Mouse (Mus musculus) brain, embryonic 14.5 days (tissue): Measurements from ENCODE around the gene Mxra8. TPM values are rescaled to one million over a fixed set of nuclear protein-coding genes. Genes with fewer than 3 reads are reported as not detected.
A peak's percentile ranks its signal among the peaks of the same experiment; 100 is the strongest.

Experiments used
- DNase-seq: peaks from one replicate; pipeline ENCODE4 v3.0.0-alpha.2; 2011; ENCODE audit warnings: low read depth
- CTCF ChIP-seq: fragments of 200-500 bp; IDR thresholded peaks from 2 replicates; pipeline ENCODE4 v1.5.1; 2012; ENCODE audit warnings: inconsistent platforms, mild to moderate bottlenecking, moderate library complexity, borderline replicate concordance; ENCODE audit not compliant: insufficient read depth, insufficient read length; ENCODE audit errors: extremely low read depth
- POLR2A ChIP-seq: fragments of 200-500 bp; IDR thresholded peaks from 2 replicates; pipeline ENCODE4 v1.6.1; 2012; ENCODE audit warnings: mild to moderate bottlenecking, inconsistent platforms, borderline replicate concordance; ENCODE audit not compliant: poor library complexity, insufficient read depth, insufficient read length, severe bottlenecking; ENCODE audit errors: extremely low read depth
- polyA plus RNA-seq: library from polyadenylated mRNA; depleted of rRNA; stranded (reverse); fragments of >200 nt; gene quantifications from 2 replicates; pipeline ENCODE4 v1.2.3, GENCODE M21; 2012

Gene Mxra8
- polyA plus RNA-seq, 1 experiment = 39.9 TPM

DNA sequence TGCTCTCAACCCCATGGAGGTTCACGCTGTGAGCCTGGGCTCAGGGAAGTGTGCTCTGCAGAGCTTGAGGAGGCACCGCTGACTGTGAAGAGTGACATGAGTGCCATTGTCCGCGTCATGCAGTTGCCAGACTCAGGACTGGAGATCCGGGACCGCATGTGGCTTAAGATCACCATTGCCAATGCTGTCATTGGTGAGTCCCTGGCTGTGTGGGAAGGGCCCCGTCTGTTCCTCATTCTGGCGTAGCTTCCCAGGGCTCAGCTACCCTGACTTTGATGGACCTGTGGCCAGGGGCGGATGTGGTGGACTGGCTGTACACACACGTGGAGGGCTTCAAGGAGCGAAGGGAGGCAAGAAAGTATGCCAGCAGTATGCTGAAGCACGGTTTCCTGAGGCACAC lies 16.6 kb downstream of the Mxra8 start:
- no peak for TF ChIP-seq POLR2A
- TF ChIP-seq CTCF = no peak
- no peak for DNase-seq

DNA sequence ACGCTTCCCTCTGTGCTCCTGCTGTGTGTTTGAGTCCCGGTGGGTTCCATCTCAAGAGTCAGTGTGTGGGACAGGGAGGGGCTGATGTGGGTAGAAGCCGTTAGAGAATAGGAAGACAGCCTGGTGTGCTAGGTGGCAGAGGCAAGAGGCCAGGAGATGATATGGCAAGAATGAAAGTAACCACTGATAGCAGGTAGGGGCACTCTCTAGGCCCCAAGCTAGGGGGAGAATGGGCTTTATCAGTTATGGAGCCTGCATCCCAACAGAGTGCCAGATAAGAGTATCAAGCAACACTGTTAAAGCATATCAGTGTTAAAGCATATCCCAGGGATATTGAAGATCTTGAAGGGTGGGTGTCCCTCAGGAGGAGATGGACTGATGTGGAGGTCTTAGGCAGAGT lies 17.4 kb downstream of the Mxra8 start:
- DNase-seq = no peak

DNA sequence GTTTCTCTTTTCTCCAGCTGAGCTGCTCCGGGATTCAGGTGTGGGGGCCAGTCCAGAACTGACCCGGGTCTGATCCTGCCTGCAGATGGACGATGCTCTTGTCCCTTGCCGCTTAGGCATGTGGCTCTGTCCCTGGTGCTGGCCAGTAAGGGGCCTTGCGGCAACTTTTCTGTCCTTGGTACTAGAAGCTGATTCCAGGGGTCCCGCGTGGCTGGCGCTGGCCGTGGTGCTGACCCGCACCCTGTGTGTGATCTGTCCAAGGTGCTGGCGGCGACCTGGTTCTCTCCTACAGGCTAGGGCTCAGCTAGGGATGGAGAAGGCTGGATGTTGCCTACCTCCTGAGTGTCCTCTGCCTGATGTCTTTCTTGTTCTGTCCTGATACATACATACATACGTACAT lies 19.8 kb downstream of the Mxra8 start:
- no peak for TF ChIP-seq CTCF
- TF ChIP-seq POLR2A = no peak
- peak; percentile 46 for DNase-seq

More for the DNA sequence above, 17.4 kb downstream of the Mxra8 start:
- TF ChIP-seq POLR2A = no peak
- TF ChIP-seq CTCF = no peak

DNA sequence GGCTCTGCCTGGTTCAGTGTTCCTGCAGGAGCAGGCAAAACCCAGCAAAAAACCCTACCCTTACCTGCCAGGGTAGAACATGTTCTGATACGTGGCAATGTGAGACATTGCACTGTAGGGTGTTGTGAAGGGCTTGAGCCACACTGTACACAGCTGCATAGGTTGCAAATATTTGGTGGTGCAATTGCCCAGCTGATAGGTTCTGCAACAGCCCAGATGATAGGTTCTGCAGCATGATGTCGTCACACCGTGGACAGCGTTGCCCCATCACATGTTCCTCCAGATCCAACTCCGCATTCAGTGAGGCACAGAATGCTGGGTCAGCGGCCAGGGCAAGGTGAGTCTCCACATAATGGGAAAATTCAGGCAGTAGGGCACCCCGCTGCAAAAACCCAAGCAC lies 22.3 kb downstream of the Mxra8 start:
- DNase-seq = no peak
- TF ChIP-seq POLR2A = no peak
- no peak for TF ChIP-seq CTCF

DNA sequence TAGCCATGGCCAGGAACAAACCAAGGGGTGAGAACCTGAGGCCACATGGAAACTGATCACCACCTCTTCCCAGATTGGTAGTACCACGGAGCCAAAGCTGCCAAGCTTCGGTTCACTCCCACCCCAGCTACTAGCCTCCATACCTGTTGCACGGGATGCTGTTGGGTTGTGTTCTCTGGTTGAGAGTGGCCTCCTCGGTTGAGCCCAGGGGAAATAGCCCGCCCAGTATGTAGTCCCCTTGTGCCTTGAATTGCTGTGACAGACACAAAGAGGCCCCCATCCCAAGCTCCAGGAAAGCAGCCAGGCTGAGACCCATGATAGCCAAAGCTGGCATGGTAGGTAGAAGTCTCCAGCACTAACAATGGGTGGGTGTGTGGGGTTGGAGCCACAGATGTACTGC lies 23.5 kb downstream of the Mxra8 start, which contains the start of gene Tas1r3:
Gene Tas1r3, minus strand, starts transcription at position 362 of the 400 bp plus-strand sequence.
- TF ChIP-seq CTCF (no peak), POLR2A (no peak)
- no peak for DNase-seq

DNA sequence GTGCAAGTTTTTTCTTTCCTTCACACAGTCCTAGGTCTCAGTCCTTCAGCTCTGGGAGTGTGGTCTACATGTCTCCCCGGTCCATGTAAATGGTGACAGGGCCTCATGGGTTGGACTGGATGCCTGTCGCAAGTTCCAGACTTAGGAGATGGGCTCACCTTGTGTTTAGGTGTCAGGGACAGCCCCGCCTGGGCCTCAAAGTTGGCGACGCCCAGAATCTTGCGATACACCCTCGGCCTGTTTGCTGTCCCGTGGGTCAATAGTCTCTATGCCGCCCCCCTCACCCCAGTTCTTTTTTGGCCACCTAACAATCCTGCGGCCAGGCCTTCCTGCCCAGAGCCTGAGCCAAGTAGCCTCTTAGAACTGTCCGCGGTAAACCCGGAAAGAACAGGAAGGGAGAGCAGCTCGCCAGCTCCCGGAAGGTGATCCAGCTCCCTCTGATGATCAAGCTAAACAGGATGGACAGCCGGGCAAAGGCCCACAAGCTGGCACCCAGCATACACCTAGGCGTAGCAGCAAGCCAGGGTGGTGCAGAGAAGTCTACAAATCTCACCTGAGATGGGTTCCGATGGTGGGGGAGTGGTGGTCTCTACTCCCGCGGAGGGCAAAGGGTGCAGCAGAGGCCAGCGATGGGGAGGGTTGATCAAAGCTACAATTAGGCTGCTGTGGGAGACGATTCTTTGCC lies 29.3 kb downstream of the Mxra8 start:
- DNase-seq = no peak
- TF ChIP-seq CTCF = no peak
- TF ChIP-seq POLR2A = no peak

DNA sequence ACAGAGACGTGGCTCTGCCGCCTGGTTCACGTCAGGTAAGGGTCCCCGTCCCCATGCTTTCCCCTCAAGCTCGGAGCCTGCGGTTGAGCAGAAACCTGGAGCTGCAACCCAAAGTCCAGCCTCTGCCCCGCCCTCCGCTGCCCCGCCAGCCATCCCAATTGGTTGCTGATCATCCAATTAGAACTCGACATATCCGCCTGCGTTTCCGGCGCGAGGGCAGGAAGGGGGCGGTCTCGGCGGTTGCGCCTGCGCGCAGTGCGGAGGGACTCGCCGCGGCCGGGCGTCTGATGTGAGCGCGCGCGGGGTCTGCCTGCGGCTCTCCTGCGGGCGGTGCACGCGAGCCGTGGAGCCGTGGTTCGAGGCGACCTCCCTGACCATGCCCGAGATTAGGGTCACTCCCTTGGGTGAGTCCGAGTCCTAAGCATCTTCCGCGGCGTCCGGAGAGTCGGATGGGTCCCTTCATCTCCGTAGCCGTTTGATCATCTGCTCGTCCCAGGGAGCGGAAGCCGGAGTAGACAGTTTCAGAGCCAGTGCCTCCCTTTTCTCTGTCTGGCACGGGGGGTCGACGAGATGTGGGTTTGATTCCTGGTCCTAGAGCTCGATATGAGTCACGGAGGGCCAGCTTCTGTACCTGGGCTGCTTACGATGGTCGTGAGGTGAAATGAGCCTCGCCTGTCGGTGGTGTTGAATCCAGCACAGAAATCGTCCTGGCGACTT lies 30.0 kb downstream of the Mxra8 start, which contains the start of the genes Cptp and Ints11:
Gene Cptp, minus strand, starts transcription at position 124 of the 717 bp plus-strand sequence.
Gene Ints11, plus strand, starts transcription at position 230 of the 717 bp plus-strand sequence.
- no peak for TF ChIP-seq CTCF
- peak; percentile 97 for TF ChIP-seq POLR2A
- peak; percentile 98 for DNase-seq

DNA sequence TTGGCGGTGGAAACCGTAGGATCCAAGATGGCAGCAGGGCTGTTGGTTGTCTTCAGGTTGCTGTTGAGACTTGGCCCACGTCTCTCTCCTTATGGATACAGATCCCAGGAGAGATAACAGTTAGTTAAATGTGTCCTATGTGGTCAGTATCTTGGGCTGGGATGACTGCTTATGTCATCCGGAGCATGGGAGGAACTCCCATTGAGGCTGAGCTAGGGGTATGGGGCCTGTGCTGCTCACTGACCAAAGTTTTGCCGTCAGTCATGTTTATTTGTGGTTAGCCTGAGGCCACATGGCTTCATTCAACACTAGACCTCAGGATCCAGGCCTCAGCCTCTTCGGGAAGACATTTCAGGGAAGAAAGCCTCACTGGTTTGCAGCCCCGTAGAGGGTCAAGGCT lies 31.9 kb downstream of the Mxra8 start:
- no peak for DNase-seq
- TF ChIP-seq CTCF (no peak), POLR2A (no peak)

DNA sequence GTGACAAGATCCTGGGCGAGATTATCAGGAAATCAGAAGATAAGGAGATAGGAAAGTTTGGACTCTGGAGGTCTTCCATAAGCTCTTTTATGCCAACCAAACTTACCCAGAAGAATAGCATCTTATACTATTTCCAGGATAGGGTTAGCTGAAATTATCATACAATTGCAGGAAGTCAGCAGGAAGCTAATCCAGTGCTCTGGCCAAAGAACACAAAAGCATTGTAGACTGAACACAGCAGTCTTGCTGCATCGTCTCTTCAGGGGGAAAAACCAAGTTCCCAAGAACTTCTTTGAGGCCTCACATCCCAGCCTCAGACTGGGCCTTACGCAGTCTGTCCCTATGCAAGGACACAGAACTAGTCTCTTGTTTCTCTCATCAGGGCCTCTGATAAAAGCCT lies 44.1 kb downstream of the Mxra8 start:
- TF ChIP-seq POLR2A (no peak), CTCF (no peak)
- DNase-seq = no peak

DNA sequence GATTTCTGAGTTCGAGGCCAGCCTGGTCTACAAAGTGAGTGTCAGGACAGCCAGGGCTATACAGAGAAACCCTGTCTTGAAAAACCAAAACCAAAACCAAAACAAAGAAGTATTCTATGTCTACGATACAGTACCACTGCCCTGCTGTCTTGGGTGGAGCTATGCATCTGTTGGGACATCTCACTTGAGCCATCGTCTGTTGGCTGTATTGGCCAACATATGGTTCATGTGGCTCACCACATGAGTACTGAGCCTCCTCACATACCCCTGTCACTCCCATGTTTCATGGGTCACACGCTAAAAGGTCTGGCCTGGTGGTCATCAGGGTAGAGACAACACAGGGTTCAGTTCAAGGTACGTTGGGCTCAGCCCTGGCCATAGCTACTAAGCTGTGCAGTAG lies 46.9 kb downstream of the Mxra8 start:
- no peak for DNase-seq
- TF ChIP-seq CTCF (no peak), POLR2A (no peak)

DNA sequence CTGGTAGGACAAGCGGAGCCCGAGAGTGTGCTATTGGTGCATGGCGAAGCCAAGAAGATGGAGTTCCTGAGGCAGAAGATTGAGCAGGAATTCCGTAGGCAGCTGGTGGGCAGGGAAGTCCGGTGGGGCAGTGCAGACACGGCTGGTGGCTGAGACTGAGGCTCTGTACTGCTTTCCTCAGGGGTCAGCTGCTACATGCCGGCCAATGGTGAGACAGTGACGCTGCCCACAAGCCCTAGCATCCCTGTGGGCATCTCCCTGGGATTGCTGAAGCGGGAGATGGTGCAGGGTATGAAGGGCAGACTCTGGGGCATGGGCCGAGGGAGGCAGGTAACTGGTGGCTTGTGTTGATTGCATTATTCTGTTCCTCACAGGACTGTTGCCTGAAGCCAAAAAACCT lies 48.2 kb downstream of the Mxra8 start:
- no peak for DNase-seq
- no peak for TF ChIP-seq CTCF
- TF ChIP-seq POLR2A = no peak
